ENCODE assay signal across 21 mouse cellular contexts in the genomic region with DNA sequence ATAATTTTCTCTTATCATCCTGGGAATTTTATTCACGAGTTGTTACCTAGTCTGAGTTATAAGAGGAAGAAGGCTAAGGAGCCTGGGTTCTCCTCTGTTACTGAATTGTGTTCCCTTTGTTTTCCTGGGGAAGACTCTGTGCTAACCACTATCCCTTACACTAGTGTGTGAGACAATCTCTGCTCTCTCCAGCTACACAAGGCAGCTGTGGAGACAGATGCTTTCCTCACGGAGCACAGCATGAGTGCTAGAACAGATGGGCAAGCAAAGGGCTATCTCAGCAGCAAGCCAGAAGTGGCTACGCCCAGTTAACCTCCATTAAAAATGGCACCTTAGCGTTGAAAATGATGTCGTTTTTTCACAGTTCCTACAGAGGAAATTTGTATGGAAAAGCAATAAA.
A peak's percentile ranks its signal among the peaks of the same experiment; 100 is the strongest.
DNase-seq lines count a peak whose midpoint lies in the region; ATAC-seq and TF ChIP-seq lines count a peak whose summit lies in the region.
"Had no signal": no experiment of that assay in that cellular context is flagged by ENCODE, and none has a peak within 500 bp of the region (broad histone marks: within the 10 kb centered on the region; RNA-seq: fewer than 3 reads in every experiment).

No protein-coding gene starts in this region.

- TF ChIP-seq EP300 in ES-Bruce4 (IDR thresholded peaks at IDR 0.05; ENCODE audit: insufficient read depth, low read depth, low read length) = 0 out of 2 replicates have a peak, but pooled peaks have one; percentile 21

- no peak overlapping the region for H3K9ac ChIP-seq in hindbrain, embryonic 13.5 days
- no peak overlapping the region for H3K9ac ChIP-seq in hindbrain, embryonic 14.5 days
- H3K9ac ChIP-seq in ES-Bruce4 (ENCODE audit: low read depth, poor library complexity, severe bottlenecking) = no peak overlapping the region
- H3K9ac ChIP-seq: embryonic facial prominence, embryonic 12.5 days; forebrain, embryonic 12.5 days had no signal

- TF ChIP-seq POLR2A in ES-Bruce4 (IDR thresholded peaks at IDR 0.05; ENCODE audit: insufficient read depth, low read length) = no peak

- H3K4me2 ChIP-seq in hindbrain, embryonic 13.5 days = no peak overlapping the region
- H3K4me2 ChIP-seq in hindbrain, embryonic 14.5 days (replicated peaks) = no peak overlapping the region
- H3K4me2 ChIP-seq: embryonic facial prominence, embryonic 12.5 days; forebrain, embryonic 12.5 days had no signal

- no peaks in the 10 kb centered on the region for H3K36me3 ChIP-seq in hindbrain, embryonic 13.5 days
- H3K36me3 ChIP-seq in hindbrain, embryonic 14.5 days (replicated peaks; ENCODE audit: control insufficient read depth, insufficient read depth) = no peaks in the 10 kb centered on the region
- H3K36me3 ChIP-seq in ES-Bruce4 (ENCODE audit: control insufficient read depth, insufficient read depth, low read length, poor library complexity, severe bottlenecking) = no peaks in the 10 kb centered on the region
- H3K36me3 ChIP-seq: embryonic facial prominence, embryonic 10.5 days; embryonic facial prominence, embryonic 12.5 days; forebrain, embryonic 12.5 days; G1E had no signal

- DNase-seq in hindbrain, embryonic 14.5 days (ENCODE audit: low spot score) = no peak
- peak; percentile 30 for DNase-seq in mesoderm, embryonic 11.5 days (ENCODE audit: low read depth, low spot score)
- DNase-seq in frontal cortex, postnatal 36 days (ENCODE audit: low spot score in 2 of 2) = no peak
- DNase-seq: adrenal gland, adult 8-10 months; adrenal gland, postnatal 14 days; adrenal gland, postnatal 36 days; cerebellum, adult 11-12 months; cerebellum, adult 2 months; cerebellum, adult 9-10 months; cerebellum, postnatal 10 days; cerebellum, postnatal 25 days had no signal

- no peak overlapping the region for H3K27ac ChIP-seq in hindbrain, embryonic 13.5 days
- H3K27ac ChIP-seq in hindbrain, embryonic 14.5 days = no peak overlapping the region
- H3K27ac ChIP-seq in ES-Bruce4 (ENCODE audit: insufficient read depth, low read length) = no peak overlapping the region
- H3K27ac ChIP-seq: embryonic facial prominence, embryonic 10.5 days; embryonic facial prominence, embryonic 12.5 days; forebrain, embryonic 12.5 days had no signal

- no peaks in the 10 kb centered on the region for H3K27me3 ChIP-seq in hindbrain, embryonic 13.5 days
- H3K27me3 ChIP-seq in hindbrain, embryonic 14.5 days (ENCODE audit: control insufficient read depth, insufficient read depth, low read length) = no peaks in the 10 kb centered on the region
- H3K27me3 ChIP-seq in ES-Bruce4 (ENCODE audit: control insufficient read depth, insufficient read depth, low read length, poor library complexity, severe bottlenecking) = no peaks in the 10 kb centered on the region
- H3K27me3 ChIP-seq: embryonic facial prominence, embryonic 12.5 days; forebrain, embryonic 12.5 days; Patski had no signal

- WGBS in hindbrain, embryonic 13.5 days = 55% methylated on average over 5 of the region's 5 CpGs
- 58% methylated on average over 5 of the region's 5 CpGs for WGBS in hindbrain, embryonic 14.5 days

- H3K4me3 ChIP-seq in hindbrain, embryonic 13.5 days = no peak overlapping the region
- no peak overlapping the region for H3K4me3 ChIP-seq in hindbrain, embryonic 14.5 days (replicated peaks; ENCODE audit: low read length)
- H3K4me3 ChIP-seq in ES-Bruce4 (ENCODE audit: low read depth, low read length) = no peak overlapping the region
- H3K4me3 ChIP-seq: embryonic facial prominence, embryonic 10.5 days; embryonic facial prominence, embryonic 12.5 days; forebrain, embryonic 12.5 days had no signal

- ATAC-seq in hindbrain, embryonic 13.5 days (ENCODE audit: low FRiP score) = peak; percentile 57; the same call in 1 of the 2 replicates
- ATAC-seq in hindbrain, embryonic 14.5 days (ENCODE audit: low FRiP score) = no peak
- ATAC-seq: activated CD4-positive, CD25-positive, alpha-beta regulatory T cell, adult 4 months; forebrain, embryonic 14.5 days; forebrain, embryonic 16.5 days; Patski had no signal

- no peaks in the 10 kb centered on the region for H3K9me3 ChIP-seq in hindbrain, embryonic 13.5 days
- H3K9me3 ChIP-seq in hindbrain, embryonic 14.5 days (ENCODE audit: control insufficient read depth, low read length) = no peaks in the 10 kb centered on the region
- H3K9me3 ChIP-seq in ES-Bruce4 (replicated peaks; ENCODE audit: control insufficient read depth, insufficient read depth, low read length, poor library complexity, severe bottlenecking) = no peaks in the 10 kb centered on the region
- H3K9me3 ChIP-seq: embryonic facial prominence, embryonic 10.5 days; embryonic facial prominence, embryonic 12.5 days; forebrain, embryonic 12.5 days had no signal

- H3K4me1 ChIP-seq in hindbrain, embryonic 13.5 days (replicated peaks) = no peaks in the 10 kb centered on the region
- no peaks in the 10 kb centered on the region for H3K4me1 ChIP-seq in hindbrain, embryonic 14.5 days (replicated peaks; ENCODE audit: control insufficient read depth, insufficient read depth, low read length)
- H3K4me1 ChIP-seq in ES-Bruce4 (ENCODE audit: control insufficient read depth, insufficient read depth, low read length) = no peaks in the 10 kb centered on the region
- H3K4me1 ChIP-seq: embryonic facial prominence, embryonic 10.5 days; embryonic facial prominence, embryonic 12.5 days; forebrain, embryonic 12.5 days had no signal

- TF ChIP-seq CTCF in ES-Bruce4 (IDR thresholded peaks at IDR 0.05; ENCODE audit: low read depth, low read length) = no peak
